Mouse (Mus musculus): ENCODE results near the gene Zfp933. TPM values are rescaled to one million over a fixed set of nuclear protein-coding genes. Genes with fewer than 3 reads are reported as not detected.
"Not testable (repeated sequence)": the region's sequence is repeated elsewhere in the genome, so short reads cannot be mapped to it uniquely, and the experiment has no call there.

The Zfp933 gene
- total RNA-seq, 2 experiments from 2014 or later: 17.4 to 18.1 TPM

DNA sequence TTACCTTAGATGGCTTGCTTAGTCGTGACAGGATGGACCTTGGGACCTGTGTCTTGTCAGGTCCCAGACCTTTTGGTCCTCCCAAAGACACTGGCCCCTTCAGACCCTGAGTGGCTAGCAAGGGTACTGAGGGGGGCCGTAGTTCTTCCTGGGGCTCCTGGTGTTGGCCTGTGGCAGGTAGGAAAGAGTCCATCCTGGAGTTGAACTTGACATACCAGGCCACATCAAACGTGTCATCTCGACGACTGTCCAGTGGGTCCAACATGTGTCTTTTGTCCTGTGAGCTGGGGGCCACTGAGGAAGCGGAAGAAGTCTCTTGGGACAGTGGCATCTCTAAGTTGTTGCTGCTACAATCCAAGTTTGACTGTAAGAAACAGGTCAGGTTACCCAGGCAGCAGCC lies 17.5 kb upstream of the Zfp933 start:
- DNase-seq (ENCODE audit: extremely low spot score in 1 of 2, low spot score in 1 of 2): no peak

DNA sequence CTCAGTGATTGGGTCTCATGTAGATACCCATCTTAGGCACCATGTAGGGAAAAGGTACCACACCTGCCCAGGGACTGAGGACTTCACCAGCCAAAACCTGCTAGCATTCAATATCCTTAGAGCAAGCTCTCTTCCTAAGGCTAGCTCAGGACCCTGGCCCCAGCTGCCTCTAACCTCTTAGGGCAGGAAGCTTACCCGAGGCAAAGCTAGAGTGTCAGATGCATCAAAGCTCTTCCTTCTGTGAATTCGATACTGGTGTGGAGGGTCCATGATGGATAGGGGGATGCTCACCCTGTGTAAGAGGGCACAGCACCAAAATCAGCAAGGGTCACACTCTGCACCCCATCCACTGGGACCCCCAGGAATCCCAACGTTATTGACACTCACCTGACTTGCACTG lies 13.9 kb upstream of the Zfp933 start:
- DNase-seq (ENCODE audit: extremely low spot score in 1 of 2, low spot score in 1 of 2): no peak

DNA sequence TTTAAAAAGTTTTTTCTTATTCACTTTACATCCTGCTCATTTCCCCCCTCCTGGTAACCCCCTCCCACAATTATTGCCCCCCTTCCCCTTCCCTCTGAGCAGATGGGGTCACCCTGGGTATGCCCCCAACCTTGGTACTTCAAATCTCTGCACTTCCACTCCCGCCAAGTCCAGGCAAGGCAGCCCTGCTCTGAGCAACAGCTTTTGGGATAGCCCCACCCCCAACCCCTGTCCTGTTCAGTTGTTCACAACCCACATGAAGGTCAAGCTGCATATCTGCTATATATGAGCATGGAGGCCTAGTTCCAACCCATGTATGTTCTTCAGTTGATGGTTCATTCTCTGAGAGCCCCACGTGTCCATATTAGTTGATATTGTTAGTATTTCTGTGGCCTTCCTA lies 2.6 kb upstream of the Zfp933 start:
- DNase-seq (ENCODE audit: extremely low spot score in 1 of 2, low spot score in 1 of 2): no peak

DNA sequence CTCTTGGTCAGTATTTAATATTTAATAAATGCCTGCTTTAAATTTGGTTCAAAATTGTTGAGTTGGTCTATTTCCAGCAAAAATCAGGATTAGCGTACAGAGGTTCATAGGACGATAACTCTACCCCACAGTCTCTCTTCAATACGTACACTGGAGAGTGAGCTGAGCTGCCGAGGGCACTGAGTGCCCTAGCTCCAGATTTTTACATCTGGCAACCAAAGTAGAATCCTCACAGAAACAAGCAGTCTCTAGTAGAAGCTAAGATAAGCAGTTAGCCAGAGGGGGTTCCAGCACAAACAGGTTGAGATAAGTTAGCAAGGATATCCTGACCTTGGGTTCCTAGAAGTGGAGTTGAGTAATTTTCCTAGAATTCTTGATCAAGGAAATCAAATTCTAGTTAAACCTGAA lies 422 bp upstream of the Zfp933 start:
- no peak for DNase-seq (ENCODE audit: extremely low spot score in 1 of 2, low spot score in 1 of 2)

DNA sequence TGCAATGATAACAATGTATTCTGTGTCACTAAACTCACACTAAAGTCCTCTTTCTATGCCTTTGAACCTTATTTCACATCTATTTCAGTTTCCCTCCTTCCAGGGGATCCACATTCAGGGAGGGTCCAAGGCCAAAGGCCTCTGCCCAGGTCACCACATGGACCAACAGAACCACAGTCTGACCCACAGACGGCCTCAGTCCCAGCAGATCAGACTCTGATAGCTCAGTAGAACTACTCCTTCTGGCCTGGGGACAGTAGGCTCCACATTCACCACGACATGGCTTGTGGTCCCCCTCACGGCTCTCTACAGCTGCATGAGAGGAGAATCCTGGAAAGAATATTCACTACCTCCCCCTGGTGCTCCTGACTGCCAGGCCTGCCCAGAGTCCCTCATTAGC lies 5.3 kb downstream of the Zfp933 start:
- no peak for DNase-seq (ENCODE audit: extremely low spot score in 1 of 2, low spot score in 1 of 2)

DNA sequence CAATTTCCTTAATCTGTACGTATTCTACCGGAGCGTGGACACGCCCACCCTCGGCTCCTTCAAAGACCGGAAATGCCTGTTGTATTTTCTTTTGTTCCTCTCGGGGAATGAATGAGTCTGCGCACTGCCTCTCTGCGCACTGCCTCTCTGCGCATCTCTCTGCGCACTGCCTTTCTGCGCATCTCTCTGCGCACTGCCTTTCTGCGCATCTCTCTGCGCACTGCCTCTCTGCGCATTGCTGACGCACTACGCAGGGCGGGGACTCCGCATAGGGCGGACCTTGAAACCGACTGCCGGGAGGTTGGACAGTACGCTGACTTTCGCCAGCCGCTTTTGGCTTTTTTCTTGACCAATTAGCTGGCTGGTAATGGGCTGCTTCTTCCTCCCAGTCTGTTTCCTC lies 8.9 kb downstream of the Zfp933 start:
- not testable (repeated sequence) for DNase-seq (ENCODE audit: extremely low spot score in 1 of 2, low spot score in 1 of 2)

DNA sequence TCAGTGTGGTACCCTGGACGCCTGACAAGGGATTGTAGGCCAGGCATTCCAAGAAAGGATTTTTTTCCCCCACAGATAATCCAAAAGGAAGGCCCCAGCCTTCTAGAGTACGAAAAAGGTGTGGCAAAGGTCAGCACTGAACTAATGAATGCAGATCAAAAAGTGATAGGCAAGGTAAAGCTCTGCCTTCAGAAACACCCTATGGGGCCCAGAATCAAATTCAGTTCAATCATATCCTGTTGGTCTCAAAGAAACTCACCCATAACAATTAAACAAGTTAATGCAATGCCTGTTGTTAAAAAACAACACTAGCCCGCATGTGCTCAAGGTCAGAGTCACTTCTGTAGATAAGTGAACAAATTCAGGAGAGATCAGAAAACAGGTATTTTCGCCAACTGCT lies 23.8 kb downstream of the Zfp933 start:
- no peak for DNase-seq (ENCODE audit: extremely low spot score in 1 of 2, low spot score in 1 of 2)

DNA sequence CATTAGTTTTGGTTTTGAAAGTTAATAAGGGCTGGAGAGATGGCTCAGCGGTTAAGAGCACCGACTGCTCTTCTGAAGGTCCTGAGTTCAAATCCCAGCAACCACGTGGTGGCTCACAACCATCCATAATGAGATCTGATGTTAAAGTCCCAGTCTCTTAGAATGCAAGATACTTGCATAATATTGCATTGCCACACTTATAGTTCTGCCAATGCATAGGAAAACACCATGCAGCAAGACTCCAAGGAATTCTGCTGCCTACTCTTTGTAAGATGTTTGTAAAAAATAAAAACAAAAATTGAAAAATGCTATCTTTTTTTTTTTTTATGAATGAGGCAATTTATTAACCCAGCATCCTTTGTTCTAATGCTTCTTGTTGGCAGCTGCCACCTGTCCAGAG lies 26.8 kb downstream of the Zfp933 start:
- not testable (repeated sequence) for DNase-seq (ENCODE audit: extremely low spot score in 1 of 2, low spot score in 1 of 2)

DNA sequence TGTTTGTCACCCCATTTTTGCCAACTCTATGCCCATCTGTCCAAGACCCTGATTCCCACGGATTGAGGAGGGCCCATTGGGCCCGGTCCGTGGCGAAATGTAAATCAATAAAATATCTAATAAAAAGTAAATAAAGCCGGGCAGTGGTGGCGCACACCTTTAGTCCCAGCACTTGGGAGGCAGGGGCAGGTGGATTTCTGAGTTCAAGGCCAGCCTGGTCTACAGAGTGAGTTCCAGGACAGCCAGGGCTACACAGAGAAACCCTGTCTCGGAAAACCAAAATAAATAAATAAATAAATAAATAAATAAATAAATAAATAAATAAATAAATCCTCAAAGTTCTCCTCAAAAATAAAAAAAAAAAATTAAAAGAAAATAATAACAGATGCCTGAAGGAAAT lies 28.5 kb downstream of the Zfp933 start:
- not testable (repeated sequence) for DNase-seq (ENCODE audit: extremely low spot score in 1 of 2, low spot score in 1 of 2)

DNA sequence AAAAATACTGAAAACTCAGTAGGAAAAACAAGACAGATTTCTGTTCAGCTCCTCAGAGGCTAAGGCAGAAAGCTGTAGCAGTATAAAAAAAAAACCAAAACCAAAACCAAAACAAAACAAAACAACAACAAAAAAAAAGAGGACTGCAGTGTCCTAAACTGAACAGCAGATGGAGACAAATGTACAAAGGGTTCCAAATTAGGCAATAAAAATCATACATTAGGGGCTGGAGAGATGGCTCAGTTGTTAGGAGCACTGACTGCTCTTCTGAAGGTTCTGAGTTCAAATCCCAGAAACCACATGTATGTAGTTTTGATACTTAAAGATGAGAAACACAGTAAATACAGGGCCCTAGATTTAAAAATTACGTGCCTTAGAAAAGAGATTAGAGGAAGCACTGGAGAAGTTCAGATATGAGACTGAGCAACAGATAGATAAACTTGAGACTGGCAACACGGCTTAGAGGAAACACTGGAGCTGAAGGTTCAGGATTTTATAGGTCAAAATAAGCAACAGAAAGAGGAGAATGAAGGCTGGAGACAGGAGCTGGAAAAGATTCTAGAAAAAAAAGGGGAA lies 33.5 kb downstream of the Zfp933 start:
- no peak for DNase-seq (ENCODE audit: extremely low spot score in 1 of 2, low spot score in 1 of 2)

DNA sequence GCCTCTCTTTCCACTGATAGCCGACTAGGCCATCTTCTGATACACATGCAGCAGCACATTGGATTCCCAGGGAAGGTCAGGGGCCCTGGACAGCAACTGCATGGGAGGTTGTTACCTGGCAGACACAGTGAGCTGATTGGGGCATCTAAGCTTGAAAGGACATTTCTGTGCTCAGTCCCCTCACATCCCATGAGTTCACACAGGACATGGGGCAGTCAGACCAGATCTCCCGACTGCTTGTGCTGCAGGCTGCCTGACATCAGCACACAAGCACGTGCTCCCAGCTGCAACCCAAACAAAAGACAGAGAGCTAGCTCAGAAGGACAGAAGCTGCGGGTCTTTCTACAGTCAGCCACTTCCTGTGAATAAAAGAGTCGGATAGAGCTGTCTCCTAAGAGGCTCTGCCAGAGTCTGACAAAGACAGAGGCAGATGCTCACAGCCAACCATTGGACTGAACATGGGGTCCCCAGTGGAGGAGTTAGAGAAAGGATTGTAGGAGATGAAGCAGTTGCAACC lies 34.9 kb downstream of the Zfp933 start:
- no peak for DNase-seq (ENCODE audit: extremely low spot score in 1 of 2, low spot score in 1 of 2)

DNA sequence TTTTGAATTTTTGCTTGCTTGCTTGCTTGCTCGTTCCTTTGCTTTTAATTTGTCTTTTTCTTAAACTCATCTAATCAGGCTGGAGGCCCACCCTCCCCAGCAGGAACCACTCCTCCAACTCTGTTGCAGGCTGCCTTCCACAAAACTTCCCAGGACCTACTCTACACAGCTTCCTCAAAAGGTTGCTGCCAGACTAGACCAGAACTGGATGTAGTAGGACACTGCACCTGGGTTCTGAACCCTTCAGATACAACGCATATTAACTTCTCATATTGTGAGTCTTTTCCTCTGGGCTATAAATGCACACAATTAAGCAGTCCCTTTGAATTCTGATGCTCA lies 38.2 kb downstream of the Zfp933 start:
- DNase-seq (ENCODE audit: extremely low spot score in 1 of 2, low spot score in 1 of 2): not testable (repeated sequence)

DNA sequence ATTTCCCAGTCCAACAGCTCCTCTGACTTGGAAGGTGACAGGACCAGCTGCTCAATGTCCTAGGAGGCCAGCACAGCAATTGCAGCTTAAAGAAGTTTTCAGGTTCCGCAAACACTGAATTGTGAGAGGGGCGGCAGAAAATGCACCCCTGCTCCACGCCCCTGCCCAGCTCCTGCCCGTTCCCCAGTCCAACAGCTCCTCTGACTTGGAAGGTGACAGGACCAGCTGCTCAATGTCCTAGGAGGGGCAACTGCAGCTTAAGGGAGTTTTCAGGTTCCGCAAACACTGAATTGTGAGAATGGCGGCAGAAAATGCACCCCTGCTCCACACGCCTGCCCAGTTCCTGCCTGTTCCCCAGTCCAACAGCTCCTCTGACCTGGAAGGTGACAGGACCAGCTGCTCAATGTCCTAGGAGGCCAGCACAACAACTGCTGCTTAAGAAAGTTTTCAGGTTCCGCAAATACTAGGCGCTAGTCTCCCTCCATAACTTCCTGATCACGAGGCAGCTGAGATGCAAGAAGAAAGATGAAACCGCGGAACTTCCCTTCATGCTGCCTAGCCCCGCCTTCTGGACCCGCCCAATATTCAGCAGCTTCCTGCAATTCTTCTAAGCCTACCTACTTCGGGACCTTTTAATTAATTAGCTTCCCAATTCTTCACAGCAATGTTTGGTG lies 38.7 kb downstream of the Zfp933 start, which contains the start of gene Zfp984:
Gene Zfp984, minus strand, starts transcription at position 497 of the 674 bp plus-strand sequence.
- not testable (repeated sequence) for DNase-seq (ENCODE audit: extremely low spot score in 1 of 2, low spot score in 1 of 2)

DNA sequence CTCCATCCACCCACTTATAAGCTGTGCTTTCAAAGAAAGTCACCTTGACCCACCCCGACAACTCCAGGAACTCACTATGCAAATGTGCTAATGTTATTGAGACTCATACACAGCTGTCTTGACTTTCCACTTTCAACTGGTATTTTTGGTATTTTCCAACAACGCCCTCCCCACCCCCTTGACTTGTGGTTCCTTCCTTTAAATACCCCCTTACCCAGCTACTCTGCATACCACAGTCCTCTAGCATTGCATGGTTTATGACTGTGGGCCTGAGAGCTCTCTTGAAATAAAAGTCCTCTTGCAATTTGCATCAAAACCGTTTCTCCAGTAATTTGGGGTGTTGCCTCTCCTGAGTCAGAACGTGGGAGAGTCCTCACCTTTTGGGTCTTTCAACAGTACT lies 39.7 kb downstream of the Zfp933 start:
- not testable (repeated sequence) for DNase-seq (ENCODE audit: extremely low spot score in 1 of 2, low spot score in 1 of 2)

DNA sequence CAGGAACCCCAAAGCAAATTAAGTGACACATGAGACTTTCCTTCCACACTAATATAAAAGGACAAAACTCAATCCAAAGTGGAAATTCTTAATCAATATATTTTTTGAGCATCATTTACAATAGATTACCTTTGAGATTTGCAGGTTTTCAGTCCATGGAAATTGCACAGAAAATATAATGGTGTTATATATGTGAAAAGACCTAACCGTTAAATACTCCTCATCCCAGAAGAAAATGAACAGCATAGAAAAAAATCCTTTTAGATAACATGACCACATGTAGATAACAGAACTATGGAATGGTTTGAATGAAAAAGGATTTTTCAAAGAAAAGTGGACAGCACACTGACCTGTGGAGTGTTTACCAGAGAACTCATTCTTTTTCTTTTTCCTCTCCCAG lies 52.9 kb downstream of the Zfp933 start:
- not testable (repeated sequence) for DNase-seq (ENCODE audit: extremely low spot score in 1 of 2, low spot score in 1 of 2)

DNA sequence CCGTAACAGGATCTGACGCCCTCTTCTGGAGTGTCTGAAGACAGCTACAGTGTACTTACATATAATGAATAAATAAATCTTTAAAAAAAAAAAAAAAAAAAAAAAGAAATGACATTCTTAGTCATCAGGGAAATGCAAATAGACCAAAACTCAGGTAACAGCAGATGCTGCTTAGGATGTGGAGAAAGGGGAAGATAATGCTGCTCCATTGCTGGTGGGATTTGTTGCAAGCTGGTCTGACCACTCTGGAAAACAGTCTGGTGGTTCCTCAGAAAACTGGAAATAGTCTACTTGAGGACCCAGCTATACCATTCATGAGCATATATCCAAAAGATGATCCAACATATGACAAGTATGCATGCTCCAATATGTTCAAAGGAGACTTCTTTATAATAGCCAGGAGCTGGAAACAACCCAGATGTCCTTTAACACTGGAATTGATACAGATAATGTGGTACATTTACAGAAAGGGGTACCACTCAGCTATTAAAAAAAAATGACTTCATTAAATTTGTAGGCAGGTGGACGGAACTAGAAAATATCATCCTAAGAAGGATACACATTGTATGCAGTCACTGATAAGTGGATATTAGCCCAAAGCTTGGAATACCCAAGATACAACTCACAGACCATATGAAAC lies 54.0 kb downstream of the Zfp933 start:
- DNase-seq (ENCODE audit: extremely low spot score in 1 of 2, low spot score in 1 of 2): not testable (repeated sequence)

DNA sequence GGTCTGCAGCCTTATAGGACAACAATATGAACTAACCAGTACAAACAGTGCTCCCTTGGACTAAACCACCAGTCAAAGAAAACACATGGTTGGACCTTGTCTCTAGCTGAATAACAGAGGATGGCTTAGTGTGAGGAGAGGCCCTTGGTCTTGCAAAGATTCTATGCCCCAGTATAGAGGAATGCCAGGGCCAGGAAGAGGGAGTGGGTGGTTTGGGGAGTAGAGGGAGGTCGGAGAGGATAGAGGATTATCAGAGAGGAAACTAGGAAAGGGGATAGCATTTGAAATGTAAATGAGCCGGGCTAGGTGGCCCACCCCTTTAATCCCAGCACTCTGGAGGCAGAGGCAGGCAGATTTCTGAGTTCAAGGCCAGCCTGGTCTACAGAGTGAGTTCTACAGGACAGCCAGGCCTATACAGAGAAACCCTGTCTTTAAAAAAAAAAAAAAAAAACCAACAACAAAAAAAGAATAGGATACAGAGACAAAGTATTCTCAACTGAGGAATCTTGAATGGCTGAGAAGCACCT lies 54.7 kb downstream of the Zfp933 start:
- DNase-seq (ENCODE audit: extremely low spot score in 1 of 2, low spot score in 1 of 2): not testable (repeated sequence)

DNA sequence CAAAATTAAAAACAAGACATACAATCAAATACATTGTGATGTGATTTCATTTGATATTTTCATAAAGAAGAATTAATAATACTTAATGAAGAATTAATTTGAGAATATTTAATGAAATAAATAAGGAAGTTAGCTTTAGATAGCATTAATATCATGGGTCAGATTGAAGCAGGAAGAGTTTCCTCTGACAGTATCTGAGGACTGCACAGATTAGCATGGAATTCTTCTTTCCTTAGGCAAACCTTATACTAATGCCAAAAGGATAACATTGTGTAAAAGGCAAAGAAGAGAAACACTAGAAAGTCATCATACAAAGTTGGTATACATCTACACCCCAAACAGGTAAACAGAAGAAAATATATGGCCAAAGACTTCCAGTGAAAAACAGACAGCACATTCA lies 56.4 kb downstream of the Zfp933 start:
- DNase-seq (ENCODE audit: extremely low spot score in 1 of 2, low spot score in 1 of 2): not testable (repeated sequence)

Data from layer of hippocampus, postnatal 25 days (tissue).